19 mouse cellular contexts compared by ENCODE assay signal in the genomic region with DNA sequence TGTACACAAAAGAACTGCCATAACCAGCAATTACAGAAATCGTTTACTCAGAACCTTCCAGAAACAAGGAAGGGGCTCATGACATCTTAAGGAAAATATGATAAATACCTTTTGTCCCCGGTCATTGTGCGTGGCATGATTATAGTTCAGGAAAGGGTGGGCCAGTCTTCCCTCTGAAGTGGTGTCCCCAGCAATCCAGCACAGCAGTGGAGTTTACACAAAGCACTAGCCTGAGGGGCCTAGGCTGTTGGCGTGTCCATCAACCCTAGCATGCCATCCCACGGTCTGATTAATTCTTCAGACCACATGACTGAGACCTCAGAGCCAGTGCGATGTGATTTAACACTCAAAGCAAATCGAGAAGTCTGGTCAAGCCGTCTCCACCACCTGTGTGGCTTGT. TPM values are rescaled to one million over a fixed set of nuclear protein-coding genes. Genes with fewer than 3 reads are reported as not detected.
DNase-seq lines count a peak whose midpoint lies in the region; ATAC-seq and TF ChIP-seq lines count a peak whose summit lies in the region.
"Had no signal": no experiment of that assay in that cellular context is flagged by ENCODE, and none has a peak within 500 bp of the region (broad histone marks: within the 10 kb centered on the region; RNA-seq: fewer than 3 reads in every experiment).

No protein-coding gene starts in this region.

- H3K4me1 ChIP-seq in kidney, postnatal 0 days (replicated peaks; ENCODE audit: insufficient read depth, low read length), result 0 out of 2 replicates have a peak, but pooled peaks cover 5% of the 10 kb centered on the region
- 0 out of 2 replicates have a peak, but pooled peaks cover 2% of the 10 kb centered on the region for H3K4me1 ChIP-seq in testis, adult 2 months (ENCODE audit: control insufficient read depth, insufficient read depth, low read length)
- 0 out of 2 replicates have a peak, but pooled peaks cover 4% of the 10 kb centered on the region for H3K4me1 ChIP-seq in intestine, postnatal 0 days (replicated peaks; ENCODE audit: control insufficient read depth, insufficient read depth, low read length)

- 60% methylated on average over 8 of the region's 8 CpGs for WGBS in kidney, postnatal 0 days
- 81% methylated on average over 8 of the region's 8 CpGs for WGBS in intestine, postnatal 0 days

- no peak overlapping the region for H3K4me3 ChIP-seq in gastrocnemius, adult 2 months
- no peak overlapping the region for H3K4me3 ChIP-seq in kidney, postnatal 0 days (replicated peaks; ENCODE audit: low read depth, low read length)
- peak overlapping the region; percentile 66 for H3K4me3 ChIP-seq in testis, adult 2 months (ENCODE audit: control insufficient read depth, low read depth, low read length)
- H3K4me3 ChIP-seq in intestine, postnatal 0 days (ENCODE audit: low read depth, low read length), result no peak overlapping the region
- H3K4me3 ChIP-seq: forebrain, embryonic 12.5 days; heart, adult 2 months; heart, embryonic 15.5 days; limb, embryonic 15.5 days; midbrain, embryonic 12.5 days had no signal

- H3K9ac ChIP-seq in kidney, postnatal 0 days (ENCODE audit: low read depth, low read length), result no peak overlapping the region
- H3K9ac ChIP-seq in intestine, postnatal 0 days (ENCODE audit: low read depth, low read length), result no peak overlapping the region
- H3K9ac ChIP-seq: forebrain, embryonic 12.5 days; heart, embryonic 15.5 days; limb, embryonic 15.5 days; midbrain, embryonic 12.5 days had no signal

- no peaks in the 10 kb centered on the region for H3K9me3 ChIP-seq in kidney, postnatal 0 days (replicated peaks; ENCODE audit: low read length)
- no peaks in the 10 kb centered on the region for H3K9me3 ChIP-seq in intestine, postnatal 0 days (ENCODE audit: control insufficient read depth)
- H3K9me3 ChIP-seq: forebrain, embryonic 12.5 days; heart, embryonic 15.5 days; limb, embryonic 15.5 days; midbrain, embryonic 12.5 days had no signal

- no peak for TF ChIP-seq CTCF in gastrocnemius, adult 2 months (IDR thresholded peaks at IDR 0.05)
- TF ChIP-seq CTCF in kidney, postnatal 0 days (IDR thresholded peaks at IDR 0.05; ENCODE audit: low read depth), result no peak
- no peak for TF ChIP-seq CTCF in testis, adult 2 months (IDR thresholded peaks at IDR 0.05; ENCODE audit: control insufficient read depth, insufficient read depth, insufficient replicate concordance, low read depth, low read length)
- no peak for TF ChIP-seq CTCF in intestine, postnatal 0 days (IDR thresholded peaks at IDR 0.05; ENCODE audit: low read depth)

- H3K4me2 ChIP-seq in kidney, postnatal 0 days (ENCODE audit: low read length), result no peak overlapping the region
- H3K4me2 ChIP-seq in intestine, postnatal 0 days (replicated peaks; ENCODE audit: low read depth), result no peak overlapping the region
- H3K4me2 ChIP-seq: forebrain, embryonic 12.5 days; heart, embryonic 15.5 days; limb, embryonic 15.5 days; midbrain, embryonic 12.5 days had no signal

- H3K36me3 ChIP-seq in kidney, postnatal 0 days (ENCODE audit: insufficient read depth, low read length), result peaks cover under 1% of the 10 kb centered on the region; the same call in 1 of the 2 replicates
- H3K36me3 ChIP-seq in testis, adult 2 months (ENCODE audit: control insufficient read depth, insufficient read depth, low read length), result no peaks in the 10 kb centered on the region
- peaks cover 1% of the 10 kb centered on the region; the same call in 1 of the 2 replicates for H3K36me3 ChIP-seq in intestine, postnatal 0 days (ENCODE audit: control insufficient read depth, insufficient read depth)

- no peak for TF ChIP-seq POLR2A in testis, adult 2 months (IDR thresholded peaks at IDR 0.05; ENCODE audit: control insufficient read depth, low read depth, low read length)

- no peak for DNase-seq in gastrocnemius, adult 2 months
- DNase-seq in gastrocnemius, adult 18-20 months (ENCODE audit: low spot score), result no peak
- DNase-seq in kidney, postnatal 0 days (ENCODE audit: low spot score), result peak; percentile 44
- DNase-seq in kidney, postnatal 10 days, result no peak
- DNase-seq in testis, postnatal 10 days (ENCODE audit: low spot score), result no peak
- DNase-seq in right cerebral cortex, postnatal 4 days, result no peak
- DNase-seq: adrenal gland, adult 8-10 months; cerebellum, adult 8-10 months; gastrocnemius, postnatal 14 days; heart, adult 2 months; heart, postnatal 4 days; thymus, postnatal 36 days had no signal

- H3K27me3 ChIP-seq in kidney, postnatal 0 days (ENCODE audit: insufficient read depth, low read length), result no peaks in the 10 kb centered on the region
- H3K27me3 ChIP-seq in testis, adult 2 months (ENCODE audit: control insufficient read depth, insufficient read depth, low read length), result no peaks in the 10 kb centered on the region
- no peaks in the 10 kb centered on the region for H3K27me3 ChIP-seq in intestine, postnatal 0 days (replicated peaks; ENCODE audit: control insufficient read depth, insufficient read depth, low read length)
- H3K27me3 ChIP-seq: forebrain, embryonic 12.5 days; heart, embryonic 15.5 days; limb, embryonic 15.5 days; midbrain, embryonic 12.5 days; Patski had no signal

- intact Hi-C loops in gastrocnemius, adult 2 months (cut with DNase I), result loop anchor here (5.0 kb wide), 1 partner anchor 148 kb away; no protein-coding TSS in a partner anchor

- ATAC-seq in kidney, postnatal 0 days (replicated peaks; ENCODE audit: low FRiP score, low read depth), result no peak
- ATAC-seq in intestine, postnatal 0 days, result no peak
- ATAC-seq: Patski had no signal

- H3K27ac ChIP-seq in gastrocnemius, adult 2 months, result peak overlapping the region; percentile 43
- peak overlapping the region; percentile 47; the same call in 1 of the 2 replicates for H3K27ac ChIP-seq in kidney, postnatal 0 days
- H3K27ac ChIP-seq in testis, adult 2 months (ENCODE audit: control insufficient read depth, insufficient read depth, low read depth, low read length), result no peak overlapping the region
- H3K27ac ChIP-seq in intestine, postnatal 0 days (ENCODE audit: low read depth, low read length), result no peak overlapping the region
- H3K27ac ChIP-seq: forebrain, embryonic 12.5 days; heart, adult 2 months; heart, embryonic 15.5 days; limb, embryonic 15.5 days; midbrain, embryonic 12.5 days had no signal

RNA-seq across cellular contexts. Expression of a gene that starts 59.8 kb away (rescaled TPM):
- total RNA-seq in gastrocnemius, adult 2 months (2021), result 10 to 100 TPM; 17.3 to 21.0 TPM
- total RNA-seq in gastrocnemius, adult 18-20 months (2021), result 10 to 100 TPM; 16.5 to 18.6 TPM
- polyA plus RNA-seq in kidney, postnatal 0 days (2015; fragmentation: Nextera tagmentation; extraction: Ambion mirVana), result 81.0 and 83.5 TPM in 2 replicates
- polyA plus RNA-seq in testis, adult 2 months (2012; rRNA removed), result 21.1 and 21.6 TPM in 2 replicates
- 41.6 and 44.3 TPM in 2 replicates for polyA plus RNA-seq in intestine, postnatal 0 days (2015; fragmentation: Nextera tagmentation; extraction: Ambion mirVana)

Comparison
In these comparisons a context has a peak if more than half of its experiments do, and no peak if none do; other contexts are left out.
1. H3K27ac ChIP-seq: peak in gastrocnemius, adult 2 months (single experiment) and kidney, postnatal 0 days (single experiment); none in testis, adult 2 months (single experiment) and intestine, postnatal 0 days (single experiment).